Mouse (Mus musculus) midbrain, embryonic 13.5 days (tissue): ENCODE results near the gene Hoxb5. TPM values are rescaled to one million over a fixed set of nuclear protein-coding genes. Genes with fewer than 3 reads are reported as not detected.

ENCODE experiments used
- ATAC-seq: fragments of 200-750 bp; cut with Nextera tagmentation; 2 replicates; pipeline ENCODE4 v1.8.0; 2017; ENCODE audit warnings: mild to moderate bottlenecking, moderate TSS enrichment, moderate library complexity
- H3K27ac ChIP-seq: fragments of 300-500 bp; sonication (generic); 2 replicates; pipeline ENCODE4 v1.5.1; 2015; ENCODE audit warnings: inconsistent platforms, mild to moderate bottlenecking, moderate library complexity
- H3K27me3 ChIP-seq: fragments of 300-500 bp; sonication (generic); 2 replicates; pipeline ENCODE4 v1.6.1; 2015; ENCODE audit warnings: mild to moderate bottlenecking, inconsistent platforms
- H3K36me3 ChIP-seq: fragments of 300-500 bp; sonication (generic); 2 replicates; pipeline ENCODE4 v1.6.1; 2015; ENCODE audit warnings: mild to moderate bottlenecking, inconsistent platforms
- H3K4me1 ChIP-seq: fragments of 300-500 bp; sonication (generic); replicated peaks from 2 replicates; pipeline ENCODE4 v1.6.1; 2015; ENCODE audit warnings: inconsistent platforms
- H3K4me2 ChIP-seq: fragments of 300-500 bp; sonication (generic); replicated peaks from 2 replicates; pipeline ENCODE4 v1.6.1; 2015; ENCODE audit warnings: moderate library complexity, mild to moderate bottlenecking, inconsistent platforms
- H3K4me3 ChIP-seq: fragments of 300-500 bp; sonication (generic); replicated peaks from 2 replicates; pipeline ENCODE4 v1.5.1; 2015; ENCODE audit warnings: mild to moderate bottlenecking, inconsistent platforms
- H3K9ac ChIP-seq: fragments of 300-500 bp; sonication (generic); replicated peaks from 2 replicates; pipeline ENCODE4 v1.6.1; 2015; ENCODE audit warnings: mild to moderate bottlenecking, inconsistent platforms
- H3K9me3 ChIP-seq: fragments of 300-500 bp; sonication (generic); 2 replicates; pipeline ENCODE4 v1.6.1; 2016; ENCODE audit warnings: mild to moderate bottlenecking, inconsistent platforms
- WGBS: fragments of 180-500 bp; shearing (Covaris S2); methylation state at CpG from one replicate; pipeline ENCODE4 v1.1.7; 2015; 5-methylcytosine and 5-hydroxymethylcytosine counted together
- polyA plus RNA-seq: library from polyadenylated mRNA; unstranded; fragments of >200 nt; fragmentation: Nextera tagmentation; extraction: Ambion mirVana; gene quantifications from 2 replicates; pipeline ENCODE4 v1.2.1, GENCODE M21; 2015

Hoxb5 gene
- polyA plus RNA-seq, 1 experiment from 2014 or later = 0.08 TPM

- no peaks in the 10 kb centered on the region for H3K36me3 ChIP-seq
- peaks cover 13% of the 10 kb centered on the region; the same call in 1 of the 2 replicates for H3K4me1 ChIP-seq
- no peak overlapping the region for H3K27ac ChIP-seq
- H3K4me3 ChIP-seq = peak overlapping the region; percentile 14; the same call in 1 of the 2 replicates
- H3K4me2 ChIP-seq = peak overlapping the region; percentile 43
- under 1% methylated on average over 37 of the region's 37 CpGs for WGBS
- ATAC-seq = no peak
- H3K9me3 ChIP-seq = no peaks in the 10 kb centered on the region
- peaks cover 99% of the 10 kb centered on the region for H3K27me3 ChIP-seq
- no peak overlapping the region for H3K9ac ChIP-seq
Measured at GRCm38 (mm10) chr11:96284774-96285734, 18.1 kb upstream of the Hoxb5 start.

- no peak within 1 kb of the TSS for H3K27ac ChIP-seq
Measured at GRCm38 (mm10) chr11:96285771-96286738, 17.1 kb upstream of the Hoxb5 start, which contains the start of gene Hoxb7. Hoxb7 (plus strand) TSS chr11:96286623.

GRCm38 (mm10) chr11:96286739-96287385 lies 16.3 kb upstream of the Hoxb5 start:
- H3K27me3 ChIP-seq = peaks cover 98% of the 10 kb centered on the region
- ATAC-seq = no peak
- no peaks in the 10 kb centered on the region for H3K9me3 ChIP-seq
- no peak overlapping the region for H3K27ac ChIP-seq
- H3K36me3 ChIP-seq = no peaks in the 10 kb centered on the region
- peaks cover 13% of the 10 kb centered on the region; the same call in 1 of the 2 replicates for H3K4me1 ChIP-seq
- H3K9ac ChIP-seq = no peak overlapping the region
- H3K4me3 ChIP-seq = no peak overlapping the region; the same call in 1 of the 2 replicates
- H3K4me2 ChIP-seq = peak overlapping the region; percentile 19; the same call in 1 of the 2 replicates
- WGBS = 1% methylated on average over 55 of the region's 55 CpGs

More at GRCm38 (mm10) chr11:96285771-96286738, 17.1 kb upstream of the Hoxb5 start, which contains the start of gene Hoxb7:
- Histone ChIP-seq H3K9ac (no peak within 1 kb of the TSS), H3K4me3 (no peak within 1 kb of the TSS; the same call in 1 of the 2 replicates), H3K27me3 (peaks cover 99% of the 10 kb centered on the region), H3K36me3 (no peaks in the 10 kb centered on the region), H3K4me2 (peak within 1 kb of the TSS; percentile 19; the same call in 1 of the 2 replicates), H3K4me1 (peaks cover 13% of the 10 kb centered on the region; the same call in 1 of the 2 replicates), H3K9me3 (no peaks in the 10 kb centered on the region)
- ATAC-seq = no peak
- WGBS = 2% methylated on average over 42 of the region's 43 CpGs

GRCm38 (mm10) chr11:96287411-96287810 lies 15.7 kb upstream of the Hoxb5 start:
- H3K9ac ChIP-seq = no peak overlapping the region

GRCm38 (mm10) chr11:96288455-96289221 lies 14.5 kb upstream of the Hoxb5 start:
- Histone ChIP-seq H3K9me3 (no peaks in the 10 kb centered on the region), H3K4me1 (peaks cover 13% of the 10 kb centered on the region; the same call in 1 of the 2 replicates), H3K9ac (no peak overlapping the region), H3K4me2 (no peak overlapping the region), H3K27me3 (peaks cover 98% of the 10 kb centered on the region), H3K36me3 (no peaks in the 10 kb centered on the region), H3K4me3 (no peak overlapping the region), H3K27ac (no peak overlapping the region)
- ATAC-seq = no peak
- 10% methylated on average over 1 of the region's 1 CpGs for WGBS

More at GRCm38 (mm10) chr11:96287411-96287810, 15.7 kb upstream of the Hoxb5 start:
- no peak overlapping the region for H3K4me2 ChIP-seq
- no peaks in the 10 kb centered on the region for H3K9me3 ChIP-seq
- H3K4me1 ChIP-seq = peaks cover 13% of the 10 kb centered on the region; the same call in 1 of the 2 replicates
- H3K4me3 ChIP-seq = no peak overlapping the region
- H3K27me3 ChIP-seq = peaks cover 98% of the 10 kb centered on the region
- H3K36me3 ChIP-seq = no peaks in the 10 kb centered on the region
- no peak for ATAC-seq
- WGBS = 2% methylated on average over 9 of the region's 9 CpGs
- H3K27ac ChIP-seq = no peak overlapping the region

- WGBS = 1% methylated on average over 21 of the region's 21 CpGs
- Histone ChIP-seq H3K4me1 (peaks cover 9% of the 10 kb centered on the region; the same call in 1 of the 2 replicates), H3K36me3 (no peaks in the 10 kb centered on the region), H3K9me3 (no peaks in the 10 kb centered on the region), H3K27ac (no peak overlapping the region), H3K4me3 (no peak overlapping the region), H3K4me2 (no peak overlapping the region), H3K27me3 (peaks cover 98% of the 10 kb centered on the region), H3K9ac (no peak overlapping the region)
- ATAC-seq = no peak
Measured at GRCm38 (mm10) chr11:96289293-96289692, 13.8 kb upstream of the Hoxb5 start.

- no peaks in the 10 kb centered on the region for H3K36me3 ChIP-seq
- no peak overlapping the region for H3K27ac ChIP-seq
- peaks cover 98% of the 10 kb centered on the region for H3K27me3 ChIP-seq
- no peak for ATAC-seq
- no peak overlapping the region for H3K4me3 ChIP-seq
- H3K4me2 ChIP-seq = no peak overlapping the region
- WGBS = 5% methylated on average over 6 of the region's 6 CpGs
- H3K4me1 ChIP-seq = peaks cover 4% of the 10 kb centered on the region; the same call in 1 of the 2 replicates
- no peak overlapping the region for H3K9ac ChIP-seq
- no peaks in the 10 kb centered on the region for H3K9me3 ChIP-seq
Measured at GRCm38 (mm10) chr11:96289837-96290236, 13.3 kb upstream of the Hoxb5 start.

GRCm38 (mm10) chr11:96290705-96291355 lies 12.3 kb upstream of the Hoxb5 start:
- no peak overlapping the region for H3K4me3 ChIP-seq
- H3K36me3 ChIP-seq = no peaks in the 10 kb centered on the region
- no peak for ATAC-seq
- 2% methylated on average over 17 of the region's 17 CpGs for WGBS
- H3K9ac ChIP-seq = no peak overlapping the region
- H3K4me2 ChIP-seq = no peak overlapping the region
- peaks cover 98% of the 10 kb centered on the region for H3K27me3 ChIP-seq
- H3K9me3 ChIP-seq = no peaks in the 10 kb centered on the region
- H3K4me1 ChIP-seq = 0 out of 2 replicates have a peak, but pooled peaks cover 4% of the 10 kb centered on the region
- no peak overlapping the region for H3K27ac ChIP-seq

- H3K4me2 ChIP-seq = no peak within 1 kb of the TSS
- 2% methylated on average over 22 of the region's 22 CpGs for WGBS
- H3K27me3 ChIP-seq = peaks cover 98% of the 10 kb centered on the region
- no peak for ATAC-seq
- H3K27ac ChIP-seq = no peak within 1 kb of the TSS
- H3K36me3 ChIP-seq = no peaks in the 10 kb centered on the region
- no peak within 1 kb of the TSS for H3K4me3 ChIP-seq
- no peaks in the 10 kb centered on the region for H3K9me3 ChIP-seq
- H3K9ac ChIP-seq = no peak within 1 kb of the TSS
- 0 out of 2 replicates have a peak, but pooled peaks cover under 1% of the 10 kb centered on the region for H3K4me1 ChIP-seq
Measured at GRCm38 (mm10) chr11:96291681-96292564, 11.2 kb upstream of the Hoxb5 start, which contains the start of gene Hoxb6. Hoxb6 (plus strand) TSS chr11:96292476.
